Mouse (Mus musculus) midbrain, embryonic 11.5 days (tissue): ENCODE data around the gene Mgll. TPM values are rescaled to one million over a fixed set of nuclear protein-coding genes. Genes with fewer than 3 reads are reported as not detected.
A peak's percentile ranks its signal among the peaks of the same experiment; 100 is the strongest.

Experiments used
- ATAC-seq: fragments of 200-750 bp; cut with Nextera tagmentation; 2 replicates; pipeline ENCODE4 v1.8.0; 2017; ENCODE audit warnings: moderate TSS enrichment, moderate library complexity; ENCODE audit not compliant: low FRiP score
- DNase-seq: peaks from one replicate; pipeline ENCODE4 v3.0.0; 2015; ENCODE audit warnings: low spot score; ENCODE audit errors: missing footprints
- H3K27ac ChIP-seq: fragments of 300-500 bp; sonication (generic); 2 replicates; pipeline ENCODE4 v1.5.1; 2014; ENCODE audit warnings: low read depth, low read length
- H3K27me3 ChIP-seq: fragments of 300-500 bp; sonication (generic); 2 replicates; pipeline ENCODE4 v1.6.1; 2014; ENCODE audit warnings: mild to moderate bottlenecking, low read length, moderate library complexity, mixed read lengths; ENCODE audit not compliant: control insufficient read depth, insufficient read depth
- H3K36me3 ChIP-seq: fragments of 300-500 bp; sonication (generic); 2 replicates; pipeline ENCODE4 v1.6.1; 2014; ENCODE audit warnings: mild to moderate bottlenecking, low read length, moderate library complexity, mixed read lengths; ENCODE audit not compliant: control insufficient read depth, insufficient read depth
- H3K4me1 ChIP-seq: fragments of 300-500 bp; sonication (generic); 2 replicates; pipeline ENCODE4 v1.6.1; 2014; ENCODE audit warnings: low read length; ENCODE audit not compliant: control insufficient read depth, insufficient read depth
- H3K4me2 ChIP-seq: fragments of 300-500 bp; sonication (generic); 2 replicates; pipeline ENCODE4 v1.6.1; 2014; ENCODE audit warnings: mild to moderate bottlenecking, moderate library complexity
- H3K4me3 ChIP-seq: fragments of 300-500 bp; sonication (generic); 2 replicates; pipeline ENCODE4 v1.5.1; 2014; ENCODE audit warnings: low read depth, low read length
- H3K9ac ChIP-seq: fragments of 300-500 bp; sonication (generic); 2 replicates; pipeline ENCODE4 v1.6.1; 2014; ENCODE audit warnings: low read length
- H3K9me3 ChIP-seq: fragments of 300-500 bp; sonication (generic); 2 replicates; pipeline ENCODE4 v1.6.1; 2016; ENCODE audit warnings: low read length; ENCODE audit not compliant: control insufficient read depth
- WGBS: fragments of 180-500 bp; shearing (Covaris S2); extraction: QIAGEN DNeasy Blood & Tissue Kit; methylation state at CpG from one replicate; pipeline ENCODE4 v1.1.7; 2014; 5-methylcytosine and 5-hydroxymethylcytosine counted together
- polyA plus RNA-seq: library from polyadenylated mRNA; unstranded; fragments of >200 nt; fragmentation: Nextera tagmentation; extraction: Ambion mirVana; gene quantifications from 2 replicates; pipeline ENCODE4 v1.2.1, GENCODE M21; 2014

Gene Mgll
- polyA plus RNA-seq, 1 experiment from 2014 or later: 1.7 TPM

- Histone ChIP-seq H3K27ac (no peak overlapping the region), H3K4me3 (no peak overlapping the region), H3K27me3 (no peaks in the 10 kb centered on the region), H3K4me2 (no peak overlapping the region), H3K9me3 (no peaks in the 10 kb centered on the region), H3K4me1 (no peaks in the 10 kb centered on the region; the same call in 1 of the 2 replicates), H3K9ac (no peak overlapping the region), H3K36me3 (no peaks in the 10 kb centered on the region)
- DNase-seq (no peak), ATAC-seq (peak; percentile 63; the same call in 1 of the 2 replicates)
- WGBS: 47% methylated on average over 2 of the region's 2 CpGs
Observed at GRCm38 (mm10) chr6:88793243-88793642, 69.0 kb downstream of the Mgll start.

GRCm38 (mm10) chr6:88793872-88794271, 69.7 kb downstream of the Mgll start:
- H3K9ac ChIP-seq: no peak overlapping the region
- DNase-seq: no peak
- H3K4me1 ChIP-seq: no peaks in the 10 kb centered on the region; the same call in 1 of the 2 replicates
- H3K27ac ChIP-seq: no peak overlapping the region
- no peaks in the 10 kb centered on the region for H3K36me3 ChIP-seq
- no peak overlapping the region for H3K4me3 ChIP-seq
- WGBS: 83% methylated on average over 13 of the region's 13 CpGs
- no peak overlapping the region for H3K4me2 ChIP-seq
- ATAC-seq: no peak
- H3K9me3 ChIP-seq: no peaks in the 10 kb centered on the region
- H3K27me3 ChIP-seq: no peaks in the 10 kb centered on the region

GRCm38 (mm10) chr6:88794561-88794971, 70.4 kb downstream of the Mgll start:
- Histone ChIP-seq H3K4me2 (no peak overlapping the region), H3K9me3 (no peaks in the 10 kb centered on the region), H3K27me3 (no peaks in the 10 kb centered on the region), H3K4me3 (no peak overlapping the region), H3K27ac (no peak overlapping the region), H3K9ac (no peak overlapping the region), H3K4me1 (no peaks in the 10 kb centered on the region; the same call in 1 of the 2 replicates), H3K36me3 (no peaks in the 10 kb centered on the region)
- 84% methylated on average over 14 of the region's 14 CpGs for WGBS
- ATAC-seq (no peak), DNase-seq (no peak)

GRCm38 (mm10) chr6:88800191-88800590, 76.0 kb downstream of the Mgll start:
- DNase-seq (no peak), ATAC-seq (no peak)
- Histone ChIP-seq H3K27ac (no peak overlapping the region), H3K4me1 (no peaks in the 10 kb centered on the region), H3K36me3 (no peaks in the 10 kb centered on the region), H3K9ac (no peak overlapping the region), H3K4me3 (no peak overlapping the region), H3K9me3 (no peaks in the 10 kb centered on the region), H3K4me2 (no peak overlapping the region), H3K27me3 (no peaks in the 10 kb centered on the region)
- 84% methylated on average over 7 of the region's 7 CpGs for WGBS

DNA sequence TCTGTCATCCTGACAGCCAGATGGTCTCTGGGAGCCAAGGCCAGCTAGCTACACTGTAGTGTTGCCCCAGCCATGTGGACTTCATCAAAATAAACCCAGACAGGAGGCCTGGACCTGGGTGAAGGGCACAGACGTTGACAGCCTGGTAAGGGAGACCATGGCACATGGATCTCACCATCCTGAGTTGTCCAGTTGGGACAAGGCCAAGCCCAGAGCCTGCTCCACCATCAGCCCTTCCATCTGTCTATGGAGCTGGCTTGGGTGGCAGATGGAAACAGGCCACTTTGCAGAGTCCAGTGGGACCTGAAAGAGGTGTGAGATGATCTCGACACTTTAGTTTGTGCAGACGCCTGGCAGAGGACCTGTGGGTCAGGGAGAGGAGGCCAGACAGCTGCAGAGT, 76.5 kb downstream of the Mgll start:
- WGBS: 67% methylated on average over 3 of the region's 3 CpGs
- ATAC-seq (no peak), DNase-seq (no peak)
- H3K9ac ChIP-seq: no peak overlapping the region
- H3K27me3 ChIP-seq: no peaks in the 10 kb centered on the region
- no peak overlapping the region for H3K27ac ChIP-seq
- H3K4me1 ChIP-seq: no peaks in the 10 kb centered on the region
- H3K9me3 ChIP-seq: no peaks in the 10 kb centered on the region
- H3K36me3 ChIP-seq: no peaks in the 10 kb centered on the region
- no peak overlapping the region for H3K4me2 ChIP-seq
- H3K4me3 ChIP-seq: no peak overlapping the region

- no peak overlapping the region for H3K4me2 ChIP-seq
- no peaks in the 10 kb centered on the region for H3K27me3 ChIP-seq
- H3K27ac ChIP-seq: no peak overlapping the region
- 86% methylated on average over 7 of the region's 7 CpGs for WGBS
- H3K9me3 ChIP-seq: no peaks in the 10 kb centered on the region
- DNase-seq (no peak), ATAC-seq (no peak)
- no peak overlapping the region for H3K4me3 ChIP-seq
- no peaks in the 10 kb centered on the region for H3K36me3 ChIP-seq
- H3K4me1 ChIP-seq: no peaks in the 10 kb centered on the region
- no peak overlapping the region for H3K9ac ChIP-seq
Observed at GRCm38 (mm10) chr6:88803051-88803450, 78.8 kb downstream of the Mgll start.

DNA sequence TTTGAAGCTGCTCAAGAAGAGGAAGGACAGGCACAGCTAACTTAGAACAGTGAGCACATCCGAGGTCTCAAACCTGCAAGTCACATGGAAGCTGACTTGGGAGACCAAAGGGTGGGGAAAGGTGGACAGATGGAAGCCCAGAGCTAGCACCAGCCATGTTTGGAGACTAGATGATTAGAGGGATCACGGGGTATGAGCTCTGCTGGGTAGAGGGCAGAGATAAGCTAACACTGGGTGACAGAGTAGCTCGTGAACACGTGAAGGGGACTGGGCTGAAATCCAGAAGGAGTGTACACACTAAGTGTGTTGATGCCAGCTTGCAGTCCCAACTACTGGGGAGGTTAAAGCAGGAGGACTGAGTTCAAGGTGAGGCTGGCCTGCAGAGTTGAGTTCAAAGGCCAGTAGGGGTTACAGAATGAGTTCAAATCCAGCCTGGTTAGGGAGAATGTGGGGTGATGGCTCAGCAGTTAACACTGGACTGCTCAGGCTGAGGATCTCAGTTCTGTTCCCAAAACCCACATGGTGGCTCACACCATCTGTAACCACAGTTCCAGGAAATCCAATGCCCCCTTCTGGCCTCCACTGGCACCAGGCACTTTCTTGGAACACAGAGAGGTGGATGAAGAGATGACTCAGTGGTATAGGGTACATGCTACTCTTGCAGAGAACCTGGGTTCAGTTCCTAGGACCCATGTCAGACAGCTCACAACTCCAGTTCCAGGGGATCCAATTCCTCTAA, 79.9 kb downstream of the Mgll start:
- WGBS: 80% methylated on average over 4 of the region's 4 CpGs
- no peak overlapping the region for H3K27ac ChIP-seq
- H3K27me3 ChIP-seq: no peaks in the 10 kb centered on the region
- H3K4me1 ChIP-seq: no peaks in the 10 kb centered on the region
- ATAC-seq (no peak), DNase-seq (no peak)
- H3K4me3 ChIP-seq: no peak overlapping the region
- no peaks in the 10 kb centered on the region for H3K9me3 ChIP-seq
- no peaks in the 10 kb centered on the region for H3K36me3 ChIP-seq
- H3K9ac ChIP-seq: no peak overlapping the region
- H3K4me2 ChIP-seq: no peak overlapping the region

DNA sequence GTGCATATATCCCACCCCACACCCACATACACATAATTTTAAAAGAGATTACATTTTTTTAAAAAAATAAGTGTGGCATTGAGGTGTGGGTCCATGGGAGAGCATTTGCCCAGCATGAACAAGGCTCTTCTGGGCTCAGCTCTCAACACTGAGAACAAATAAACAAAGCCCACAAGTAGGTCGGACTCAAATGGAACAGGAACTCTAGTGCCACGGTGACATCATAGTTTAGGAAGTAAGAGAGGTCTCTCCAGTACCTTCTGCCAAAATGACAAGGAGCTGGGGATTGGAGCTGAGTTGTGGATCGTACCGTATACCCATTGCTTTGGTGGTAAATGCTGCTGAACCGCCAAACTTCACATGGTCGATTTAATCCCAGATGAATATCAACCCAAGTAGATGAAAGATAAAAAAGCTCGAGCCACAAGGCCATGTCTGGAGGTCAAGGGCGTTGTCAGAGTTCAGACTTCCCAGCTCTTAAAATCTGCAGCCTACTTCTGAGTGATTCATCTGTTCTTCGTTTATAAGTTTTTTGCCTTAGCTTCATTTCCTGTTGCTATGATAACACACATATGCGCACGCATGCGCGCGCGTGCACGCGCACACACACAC, 80.9 kb downstream of the Mgll start:
- DNase-seq (no peak), ATAC-seq (no peak)
- H3K4me2 ChIP-seq: no peak overlapping the region
- no peak overlapping the region for H3K4me3 ChIP-seq
- 90% methylated on average over 17 of the region's 17 CpGs for WGBS
- no peaks in the 10 kb centered on the region for H3K36me3 ChIP-seq
- no peaks in the 10 kb centered on the region for H3K4me1 ChIP-seq
- H3K9me3 ChIP-seq: no peaks in the 10 kb centered on the region
- no peak overlapping the region for H3K9ac ChIP-seq
- H3K27ac ChIP-seq: no peak overlapping the region
- no peaks in the 10 kb centered on the region for H3K27me3 ChIP-seq
